Mouse (Mus musculus) midbrain, embryonic 13.5 days (tissue): ENCODE results near the gene Rasgrp4. TPM values are rescaled to one million over a fixed set of nuclear protein-coding genes. Genes with fewer than 3 reads are reported as not detected.
"Not testable (repeated sequence)": the region's sequence is repeated elsewhere in the genome, so short reads cannot be mapped to it uniquely, and the experiment has no call there.

ENCODE experiments used
- ATAC-seq: fragments of 200-750 bp; cut with Nextera tagmentation; 2 replicates; pipeline ENCODE4 v1.8.0; 2017; ENCODE audit warnings: mild to moderate bottlenecking, moderate TSS enrichment, moderate library complexity
- H3K27ac ChIP-seq: fragments of 300-500 bp; sonication (generic); 2 replicates; pipeline ENCODE4 v1.5.1; 2015; ENCODE audit warnings: inconsistent platforms, mild to moderate bottlenecking, moderate library complexity
- H3K27me3 ChIP-seq: fragments of 300-500 bp; sonication (generic); 2 replicates; pipeline ENCODE4 v1.6.1; 2015; ENCODE audit warnings: mild to moderate bottlenecking, inconsistent platforms
- H3K36me3 ChIP-seq: fragments of 300-500 bp; sonication (generic); 2 replicates; pipeline ENCODE4 v1.6.1; 2015; ENCODE audit warnings: mild to moderate bottlenecking, inconsistent platforms
- H3K4me1 ChIP-seq: fragments of 300-500 bp; sonication (generic); replicated peaks from 2 replicates; pipeline ENCODE4 v1.6.1; 2015; ENCODE audit warnings: inconsistent platforms
- H3K4me2 ChIP-seq: fragments of 300-500 bp; sonication (generic); replicated peaks from 2 replicates; pipeline ENCODE4 v1.6.1; 2015; ENCODE audit warnings: moderate library complexity, mild to moderate bottlenecking, inconsistent platforms
- H3K4me3 ChIP-seq: fragments of 300-500 bp; sonication (generic); replicated peaks from 2 replicates; pipeline ENCODE4 v1.5.1; 2015; ENCODE audit warnings: mild to moderate bottlenecking, inconsistent platforms
- H3K9ac ChIP-seq: fragments of 300-500 bp; sonication (generic); replicated peaks from 2 replicates; pipeline ENCODE4 v1.6.1; 2015; ENCODE audit warnings: mild to moderate bottlenecking, inconsistent platforms
- H3K9me3 ChIP-seq: fragments of 300-500 bp; sonication (generic); 2 replicates; pipeline ENCODE4 v1.6.1; 2016; ENCODE audit warnings: mild to moderate bottlenecking, inconsistent platforms
- WGBS: fragments of 180-500 bp; shearing (Covaris S2); methylation state at CpG from one replicate; pipeline ENCODE4 v1.1.7; 2015; 5-methylcytosine and 5-hydroxymethylcytosine counted together
- polyA plus RNA-seq: library from polyadenylated mRNA; unstranded; fragments of >200 nt; fragmentation: Nextera tagmentation; extraction: Ambion mirVana; gene quantifications from 2 replicates; pipeline ENCODE4 v1.2.1, GENCODE M21; 2015

Rasgrp4 gene
- polyA plus RNA-seq, 1 experiment from 2014 or later, result 0.40 TPM

DNA sequence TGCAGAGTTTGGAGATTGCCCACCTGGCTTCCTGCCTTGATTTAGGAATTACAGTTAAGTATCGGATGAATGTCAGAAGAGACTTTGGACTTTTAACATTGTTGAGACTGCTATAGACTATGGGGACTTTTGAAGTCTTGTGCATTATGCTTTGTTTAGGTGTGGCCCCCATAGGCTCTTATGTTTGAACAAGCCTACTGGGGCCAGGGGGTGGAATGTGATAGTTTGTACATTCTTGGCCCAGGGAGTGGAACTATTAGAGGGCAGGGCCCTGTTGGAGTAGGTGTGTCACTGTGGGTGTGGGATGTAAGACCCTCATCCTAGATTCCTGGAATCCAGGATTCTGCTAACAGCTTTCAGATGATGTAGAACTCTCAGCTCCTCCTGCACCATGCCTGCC lies 59.6 kb downstream of the Rasgrp4 start:
- H3K9ac ChIP-seq, ATAC-seq, H3K27ac ChIP-seq, H3K4me3 ChIP-seq, H3K36me3 ChIP-seq, H3K9me3 ChIP-seq, H3K4me2 ChIP-seq, H3K4me1 ChIP-seq, H3K27me3 ChIP-seq: not testable (repeated sequence)
- WGBS, result 96% methylated on average over 1 of the region's 1 CpGs

DNA sequence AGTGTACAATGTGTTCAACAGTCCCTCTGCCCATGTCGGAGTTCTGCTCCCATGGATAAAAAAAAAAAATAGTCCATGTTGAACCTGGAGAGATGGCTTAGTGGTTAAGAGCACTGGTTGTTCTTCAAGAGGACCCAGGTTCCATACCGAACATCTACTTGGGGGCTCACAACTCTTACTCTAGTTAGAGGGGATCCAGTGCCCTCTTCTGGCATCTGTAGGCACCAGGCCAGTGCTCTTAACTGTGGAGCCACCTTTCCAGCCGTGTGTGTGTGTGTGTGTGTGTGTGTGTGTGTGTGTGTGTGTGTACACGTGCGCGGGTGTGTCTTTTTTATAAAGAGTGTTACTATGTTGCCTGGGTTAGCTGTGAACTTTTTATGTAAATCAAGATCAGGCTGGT lies 67.9 kb downstream of the Rasgrp4 start:
- H3K4me2 ChIP-seq, result no peak overlapping the region
- H3K27ac ChIP-seq, result no peak overlapping the region
- H3K9me3 ChIP-seq, result no peaks in the 10 kb centered on the region
- H3K27me3 ChIP-seq, result 0 out of 2 replicates have a peak, but pooled peaks cover 6% of the 10 kb centered on the region
- WGBS, result 85% methylated on average over 5 of the region's 6 CpGs
- H3K9ac ChIP-seq, result no peak overlapping the region
- no peak overlapping the region for H3K4me3 ChIP-seq
- no peaks in the 10 kb centered on the region for H3K4me1 ChIP-seq
- H3K36me3 ChIP-seq, result no peaks in the 10 kb centered on the region
- no peak for ATAC-seq

Other genes starting within 250 kb of the Rasgrp4 start
- gene Actn4, start 172.5 kb upstream of the Rasgrp4 start, polyA plus RNA-seq, result 120 and 132 TPM in 2 replicates
- 318 and 323 TPM in 2 replicates for gene Eif3k, start 153.0 kb upstream of the Rasgrp4 start, polyA plus RNA-seq
- gene Map4k1, start 152.8 kb upstream of the Rasgrp4 start, polyA plus RNA-seq, result 4.5 and 5.0 TPM in 2 replicates
- gene Ryr1, start 9.7 kb upstream of the Rasgrp4 start, polyA plus RNA-seq, result 8.5 and 9.0 TPM in 2 replicates
- gene Fam98c, start 21.4 kb downstream of the Rasgrp4 start, polyA plus RNA-seq, result 17.5 and 18.4 TPM in 2 replicates
- gene Ggn, start 35.4 kb downstream of the Rasgrp4 start, polyA plus RNA-seq, result 0.54 and 0.93 TPM in 2 replicates
- gene Spred3, start 35.6 kb downstream of the Rasgrp4 start, polyA plus RNA-seq, result 9.4 and 9.9 TPM in 2 replicates
- 314 and 315 TPM in 2 replicates for gene Psmd8, start 45.9 kb downstream of the Rasgrp4 start, polyA plus RNA-seq
- 2.0 and 3.3 TPM in 2 replicates for gene Catsperg1, start 79.2 kb downstream of the Rasgrp4 start, polyA plus RNA-seq
- 0.17 and 0.30 TPM in 2 replicates for gene Kcnk6, start 97.7 kb downstream of the Rasgrp4 start, polyA plus RNA-seq
- gene Yif1b, start 103.5 kb downstream of the Rasgrp4 start, polyA plus RNA-seq, result 77.0 and 80.8 TPM in 2 replicates
- 0.92 and 2.0 TPM in 2 replicates for gene 2200002D01Rik, start 113.6 kb downstream of the Rasgrp4 start, polyA plus RNA-seq
- 26.1 and 28.7 TPM in 2 replicates for gene Spint2, start 147.1 kb downstream of the Rasgrp4 start, polyA plus RNA-seq
- 7.9 and 8.1 TPM in 2 replicates for gene Ppp1r14a, start 154.5 kb downstream of the Rasgrp4 start, polyA plus RNA-seq
- 201 and 213 TPM in 2 replicates for gene Dpf1, start 169.1 kb downstream of the Rasgrp4 start, polyA plus RNA-seq